Mouse (Mus musculus) heart, embryonic 16.5 days (tissue): ENCODE results near the gene Sppl3. TPM values are rescaled to one million over a fixed set of nuclear protein-coding genes. Genes with fewer than 3 reads are reported as not detected.

Experiments used
- ATAC-seq: fragments of 200-750 bp; cut with Nextera tagmentation; replicated peaks from 2 replicates; pipeline ENCODE4 v1.8.0; 2017; ENCODE audit warnings: moderate number of reproducible peaks; ENCODE audit not compliant: insufficient read depth, low FRiP score; ENCODE audit errors: extremely low read depth
- H3K27ac ChIP-seq: fragments of 300-500 bp; sonication (generic); 2 replicates; pipeline ENCODE4 v1.5.1; 2014; ENCODE audit warnings: mild to moderate bottlenecking, low read length, control low read depth, moderate library complexity
- H3K27me3 ChIP-seq: fragments of 300-500 bp; sonication (generic); 2 replicates; pipeline ENCODE4 v1.6.1; 2014; ENCODE audit warnings: low read length, mixed read lengths; ENCODE audit not compliant: control insufficient read depth, insufficient read depth
- H3K36me3 ChIP-seq: fragments of 300-500 bp; sonication (generic); 2 replicates; pipeline ENCODE4 v1.6.1; 2014; ENCODE audit not compliant: control insufficient read depth, insufficient read depth
- H3K4me1 ChIP-seq: fragments of 300-500 bp; sonication (generic); 2 replicates; pipeline ENCODE4 v1.6.1; 2014; ENCODE audit warnings: low read length, mixed read lengths; ENCODE audit not compliant: control insufficient read depth, insufficient read depth
- H3K4me2 ChIP-seq: fragments of 300-500 bp; sonication (generic); 2 replicates; pipeline ENCODE4 v1.6.1; 2014; ENCODE audit warnings: low read depth, mild to moderate bottlenecking, control low read depth, low read length
- H3K4me3 ChIP-seq: fragments of 300-500 bp; sonication (generic); 2 replicates; pipeline ENCODE4 v1.5.1; 2014; ENCODE audit warnings: mild to moderate bottlenecking, control low read depth, low read length
- H3K9ac ChIP-seq: fragments of 300-500 bp; sonication (generic); 2 replicates; pipeline ENCODE4 v1.6.1; 2014; ENCODE audit warnings: low read length, control low read depth
- H3K9me3 ChIP-seq: fragments of 300-500 bp; sonication (generic); replicated peaks from 2 replicates; pipeline ENCODE4 v1.6.1; 2016; ENCODE audit warnings: low read length; ENCODE audit not compliant: control insufficient read depth
- WGBS: fragments of 180-500 bp; shearing (Covaris S2); extraction: QIAGEN DNeasy Blood & Tissue Kit; methylation state at CpG from one replicate; pipeline ENCODE4 v1.1.7; 2014; 5-methylcytosine and 5-hydroxymethylcytosine counted together
- polyA plus RNA-seq: library from polyadenylated mRNA; unstranded; fragments of >200 nt; fragmentation: Nextera tagmentation; extraction: Ambion mirVana; gene quantifications from 2 replicates; pipeline ENCODE4 v1.2.1, GENCODE M21; 2015

Gene Sppl3
- polyA plus RNA-seq, 1 experiment from 2014 or later: 7.3 TPM

DNA sequence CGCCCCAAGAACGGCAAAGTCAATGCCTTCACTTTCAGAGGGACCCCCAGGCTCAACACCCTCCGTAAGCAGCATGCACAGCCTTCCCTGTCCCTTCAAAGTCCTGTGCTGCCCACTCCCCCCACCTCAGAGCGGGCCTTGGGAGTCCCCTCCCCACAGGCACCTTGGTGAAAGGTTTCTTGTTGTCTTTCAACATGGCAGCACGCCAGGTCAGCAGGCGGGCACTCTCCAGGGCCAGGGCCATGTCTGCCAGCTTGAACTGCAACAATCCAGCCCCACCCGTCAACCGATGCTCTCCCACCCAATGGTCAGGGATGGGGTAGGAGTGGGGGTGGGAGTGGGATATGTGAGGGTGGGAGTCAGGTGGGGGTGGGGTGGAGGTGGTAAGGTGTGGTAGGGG is 100.2 kb downstream of the Sppl3 start:
- no peak for ATAC-seq
- Histone ChIP-seq H3K4me3 (no peak overlapping the region), H3K9me3 (no peaks in the 10 kb centered on the region), H3K27me3 (no peaks in the 10 kb centered on the region), H3K9ac (no peak overlapping the region), H3K27ac (no peak overlapping the region), H3K4me2 (no peak overlapping the region), H3K36me3 (peaks cover 29% of the 10 kb centered on the region), H3K4me1 (no peaks in the 10 kb centered on the region)
- 86% methylated on average over 8 of the region's 8 CpGs for WGBS

DNA sequence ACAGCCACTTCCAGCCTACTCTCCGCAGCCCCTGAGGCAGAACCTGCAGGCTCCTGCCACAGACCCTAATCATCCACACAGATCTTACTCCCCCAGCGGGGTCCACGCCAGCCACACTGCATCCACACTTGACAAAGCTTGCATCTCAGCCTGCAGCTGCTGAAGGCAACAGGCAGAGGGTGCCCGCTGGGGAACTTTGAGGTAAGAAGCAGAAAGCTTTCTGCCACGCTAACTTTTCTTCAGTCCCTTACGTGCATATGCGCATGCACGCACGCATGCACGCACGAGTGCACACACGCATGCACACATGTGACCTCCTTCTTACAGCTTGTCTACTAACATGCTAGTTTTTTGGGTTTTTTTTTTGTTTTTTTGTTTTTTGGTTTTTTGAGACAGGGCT is 102.3 kb downstream of the Sppl3 start:
- Histone ChIP-seq H3K4me3 (no peak overlapping the region), H3K4me2 (no peak overlapping the region), H3K9me3 (no peaks in the 10 kb centered on the region), H3K4me1 (peaks cover 1% of the 10 kb centered on the region; the same call in 1 of the 2 replicates), H3K9ac (no peak overlapping the region), H3K27ac (no peak overlapping the region), H3K27me3 (no peaks in the 10 kb centered on the region), H3K36me3 (peaks cover 36% of the 10 kb centered on the region)
- no peak for ATAC-seq
- WGBS: 90% methylated on average over 12 of the region's 12 CpGs

DNA sequence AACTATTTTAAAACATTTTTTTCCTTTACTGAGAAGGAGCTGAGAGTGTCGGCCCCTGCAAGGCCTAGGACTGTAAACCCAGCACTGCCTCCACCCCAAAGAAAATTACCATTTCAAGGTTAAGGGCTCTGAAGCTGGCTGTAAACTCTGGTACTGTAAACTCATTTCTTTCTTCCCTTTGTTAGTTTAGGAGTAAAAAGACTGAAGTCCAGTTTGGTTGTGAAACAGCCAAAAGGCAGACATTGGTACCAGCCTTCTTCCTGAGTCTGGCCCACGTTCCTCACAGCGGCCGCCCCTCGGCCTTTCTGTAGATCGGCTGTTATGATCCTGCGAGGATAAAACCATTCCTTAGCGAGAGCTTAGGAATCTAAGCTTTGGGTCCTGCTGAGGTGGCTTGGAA is 103.6 kb downstream of the Sppl3 start:
- H3K4me3 ChIP-seq: no peak overlapping the region
- H3K9me3 ChIP-seq: no peaks in the 10 kb centered on the region
- ATAC-seq: no peak
- no peak overlapping the region for H3K4me2 ChIP-seq
- no peaks in the 10 kb centered on the region for H3K27me3 ChIP-seq
- H3K36me3 ChIP-seq: peaks cover 36% of the 10 kb centered on the region
- WGBS: 97% methylated on average over 8 of the region's 8 CpGs
- no peak overlapping the region for H3K27ac ChIP-seq
- H3K4me1 ChIP-seq: peaks cover 6% of the 10 kb centered on the region; the same call in 1 of the 2 replicates
- H3K9ac ChIP-seq: no peak overlapping the region

DNA sequence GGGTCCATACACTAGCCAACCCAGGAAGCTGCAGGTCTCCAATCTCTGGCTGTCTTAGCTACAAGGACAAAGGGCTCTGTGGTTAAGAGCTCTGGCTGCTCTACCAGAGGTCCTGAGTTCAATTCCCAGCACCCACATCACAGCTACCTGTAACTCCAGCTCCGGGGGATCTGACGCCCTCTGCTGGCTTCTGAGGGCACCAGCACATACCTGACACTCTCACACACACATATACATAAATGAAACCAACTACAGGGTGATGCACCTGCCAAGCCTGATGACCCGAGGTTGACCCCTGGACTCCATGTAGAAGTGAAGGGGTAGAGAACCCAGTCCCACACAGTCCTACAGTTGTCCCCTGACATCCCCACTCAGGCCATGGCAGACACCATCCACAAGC is 105.5 kb downstream of the Sppl3 start:
- Histone ChIP-seq H3K4me1 (peaks cover 7% of the 10 kb centered on the region; the same call in 1 of the 2 replicates), H3K27ac (no peak overlapping the region), H3K27me3 (no peaks in the 10 kb centered on the region), H3K4me3 (no peak overlapping the region), H3K9ac (no peak overlapping the region), H3K9me3 (no peaks in the 10 kb centered on the region), H3K4me2 (no peak overlapping the region), H3K36me3 (peaks cover 32% of the 10 kb centered on the region)
- no peak for ATAC-seq
- WGBS: 87% methylated on average over 3 of the region's 3 CpGs

DNA sequence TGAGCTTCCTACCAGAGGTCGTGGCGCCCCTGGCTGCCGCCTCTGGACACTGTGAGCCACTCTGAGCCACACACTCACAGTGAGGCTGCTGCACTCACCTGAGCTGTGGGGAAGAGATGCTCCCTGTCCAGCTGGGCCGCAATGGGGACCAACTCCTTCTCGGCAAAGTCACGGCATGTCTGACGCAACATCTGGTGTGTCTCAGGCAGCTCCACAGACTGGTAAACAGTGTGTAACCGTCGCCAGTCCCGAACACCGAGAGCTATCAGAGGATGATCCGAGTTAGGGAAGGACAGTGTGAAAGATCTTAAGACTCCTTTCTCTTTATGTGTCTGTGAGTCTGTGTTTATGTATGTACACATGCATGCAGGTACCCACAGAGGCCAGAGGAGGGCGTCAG is 106.5 kb downstream of the Sppl3 start:
- no peak overlapping the region for H3K4me2 ChIP-seq
- peaks cover 26% of the 10 kb centered on the region for H3K36me3 ChIP-seq
- H3K9me3 ChIP-seq: no peaks in the 10 kb centered on the region
- no peak overlapping the region for H3K4me3 ChIP-seq
- ATAC-seq: no peak
- H3K27me3 ChIP-seq: no peaks in the 10 kb centered on the region
- WGBS: 93% methylated on average over 13 of the region's 13 CpGs
- no peak overlapping the region for H3K9ac ChIP-seq
- H3K4me1 ChIP-seq: peaks cover 7% of the 10 kb centered on the region; the same call in 1 of the 2 replicates
- H3K27ac ChIP-seq: no peak overlapping the region

DNA sequence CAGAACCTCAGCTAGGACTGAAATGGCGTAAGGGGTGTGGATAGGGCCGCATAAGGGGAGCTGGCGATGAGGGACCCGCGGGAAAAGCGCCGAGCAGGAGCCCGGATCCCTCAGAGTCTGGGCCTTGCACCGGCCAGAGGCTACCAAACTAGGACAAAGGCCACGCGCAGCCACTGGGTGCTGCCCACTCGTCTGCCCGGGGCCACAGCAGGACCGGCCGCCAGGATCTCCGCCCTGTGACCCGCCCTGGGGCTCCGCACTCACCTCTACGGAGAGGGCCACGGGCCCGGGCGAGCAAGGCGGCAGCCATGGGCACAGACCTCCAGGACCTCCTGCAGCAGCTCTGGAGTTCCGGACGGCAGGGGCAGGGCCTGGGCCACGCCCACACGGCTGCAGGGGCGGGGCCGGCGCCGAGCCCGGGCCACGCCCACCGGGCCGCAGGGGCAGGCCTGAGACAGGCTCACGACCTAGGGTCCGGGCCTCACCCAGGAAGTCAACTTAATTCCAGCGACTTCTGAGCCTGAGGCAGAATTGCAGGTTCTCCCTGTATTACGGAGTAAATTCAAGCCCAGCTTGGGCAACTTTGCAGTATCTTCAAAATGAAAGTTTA is 108.1 kb downstream of the Sppl3 start, which contains the start of gene Acads:
Acads (minus strand) TSS at position 386 of the 610 bp plus-strand sequence.
- H3K9me3 ChIP-seq: no peaks in the 10 kb centered on the region
- peaks cover 23% of the 10 kb centered on the region for H3K36me3 ChIP-seq
- peak within 1 kb of the TSS; percentile 96 for H3K9ac ChIP-seq
- peak within 1 kb of the TSS; percentile 79 for H3K27ac ChIP-seq
- peak within 1 kb of the TSS; percentile 61 for H3K4me2 ChIP-seq
- no peaks in the 10 kb centered on the region for H3K27me3 ChIP-seq
- ATAC-seq: peak; percentile 94
- under 1% methylated on average over 39 of the region's 39 CpGs for WGBS
- H3K4me1 ChIP-seq: peaks cover 7% of the 10 kb centered on the region; the same call in 1 of the 2 replicates
- H3K4me3 ChIP-seq: peak within 1 kb of the TSS; percentile 78

DNA sequence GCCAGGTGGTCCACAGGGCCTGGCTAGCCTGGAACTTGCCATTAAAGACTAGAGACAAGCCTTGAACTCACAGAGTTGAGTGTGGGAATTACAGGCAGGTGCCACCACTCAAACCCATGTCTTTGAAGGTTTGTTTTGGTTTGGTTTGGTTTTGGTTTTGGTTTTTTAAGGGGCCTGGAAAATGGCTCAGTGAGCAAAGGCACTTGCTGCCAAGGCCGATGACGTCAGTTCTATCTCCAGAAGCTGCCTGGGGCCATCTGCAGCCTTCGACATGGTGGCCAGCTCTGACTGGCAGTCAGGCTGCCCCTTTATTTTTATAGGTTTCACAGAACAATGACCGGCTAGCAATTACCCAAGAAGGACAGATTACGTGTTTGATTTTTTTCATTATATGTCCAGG is 110.0 kb downstream of the Sppl3 start:
- Histone ChIP-seq H3K4me2 (no peak overlapping the region), H3K9me3 (no peaks in the 10 kb centered on the region), H3K4me3 (no peak overlapping the region), H3K36me3 (peaks cover 13% of the 10 kb centered on the region), H3K27ac (no peak overlapping the region), H3K27me3 (no peaks in the 10 kb centered on the region), H3K4me1 (peaks cover 10% of the 10 kb centered on the region), H3K9ac (no peak overlapping the region)
- no peak for ATAC-seq
- WGBS: 76% methylated on average over 5 of the region's 5 CpGs

DNA sequence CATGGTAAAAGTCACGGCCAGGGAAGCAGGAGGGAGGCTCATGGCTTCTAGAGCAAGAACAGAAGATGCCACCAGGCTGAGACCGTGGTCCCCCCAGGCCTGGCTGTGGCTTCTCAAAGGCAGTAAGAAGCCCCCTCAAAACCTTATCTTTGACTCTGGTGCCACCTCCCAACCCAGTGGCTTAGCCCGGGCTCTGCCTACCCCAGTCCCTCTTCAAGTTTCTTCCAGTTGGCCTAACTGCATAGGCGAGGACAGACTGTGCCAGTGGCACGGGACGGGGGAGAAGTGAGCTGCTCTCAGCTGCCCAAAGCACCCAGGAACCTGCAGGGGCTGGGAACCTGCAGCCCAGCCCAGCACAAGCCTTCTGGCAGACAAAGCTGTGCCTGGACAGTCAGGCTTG is 113.8 kb downstream of the Sppl3 start:
- H3K36me3 ChIP-seq: peaks cover 11% of the 10 kb centered on the region; the same call in 1 of the 2 replicates

DNA sequence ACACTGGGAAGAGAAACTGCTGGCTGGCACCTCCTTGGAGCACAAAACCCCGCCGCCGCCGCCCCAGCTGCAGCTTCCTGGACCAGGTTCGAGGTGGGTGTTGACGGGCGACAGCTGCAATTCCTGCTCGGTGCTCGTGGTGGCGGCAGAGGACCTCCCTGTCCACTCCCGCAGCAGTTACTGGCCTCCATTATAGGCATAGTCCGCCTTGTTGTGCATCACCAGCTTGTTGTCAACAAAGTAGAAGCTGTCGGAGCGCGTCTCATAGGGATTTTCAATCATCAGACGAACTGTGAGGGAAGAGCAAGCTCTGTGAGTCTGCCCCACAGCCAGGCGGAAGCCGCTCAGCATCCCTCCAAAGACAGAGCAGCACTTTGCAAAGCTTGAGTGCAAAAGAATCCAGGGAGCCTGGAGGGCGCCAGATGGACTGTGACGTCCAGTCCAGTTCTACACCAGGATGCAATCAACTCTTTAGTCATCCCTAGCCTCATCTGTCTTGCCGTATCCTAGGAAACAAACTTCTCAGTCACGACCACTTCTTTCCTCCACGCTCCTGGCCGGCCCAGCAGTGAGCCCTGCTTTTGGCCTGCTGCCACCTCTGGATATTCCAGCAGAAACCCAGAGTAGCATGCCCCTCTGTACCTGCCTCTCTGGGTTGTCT is 114.4 kb downstream of the Sppl3 start:
- Histone ChIP-seq H3K4me3 (no peak overlapping the region), H3K4me2 (no peak overlapping the region), H3K9ac (no peak overlapping the region), H3K27me3 (no peaks in the 10 kb centered on the region), H3K36me3 (peaks cover 15% of the 10 kb centered on the region; the same call in 1 of the 2 replicates), H3K4me1 (peaks cover 3% of the 10 kb centered on the region), H3K27ac (no peak overlapping the region), H3K9me3 (no peaks in the 10 kb centered on the region)
- WGBS: 21% methylated on average over 24 of the region's 24 CpGs
- peak; percentile 73 for ATAC-seq

More for the DNA sequence above, 113.8 kb downstream of the Sppl3 start:
- no peak for ATAC-seq
- no peak overlapping the region for H3K9ac ChIP-seq
- no peaks in the 10 kb centered on the region for H3K27me3 ChIP-seq
- 88% methylated on average over 6 of the region's 6 CpGs for WGBS
- no peaks in the 10 kb centered on the region for H3K9me3 ChIP-seq
- H3K27ac ChIP-seq: no peak overlapping the region
- peaks cover 3% of the 10 kb centered on the region for H3K4me1 ChIP-seq
- H3K4me3 ChIP-seq: no peak overlapping the region
- no peak overlapping the region for H3K4me2 ChIP-seq
